Mouse (Mus musculus): ENCODE measurements around the gene Mmp25. TPM values are rescaled to one million over a fixed set of nuclear protein-coding genes. Genes with fewer than 3 reads are reported as not detected.

Mmp25 gene
- 0.14 and 0.41 TPM in 2 replicates for polyA plus RNA-seq (2015; fragmentation: Nextera tagmentation; extraction: Ambion mirVana)

GRCm38 (mm10) chr17:23644613-23645495 is at the start of gene Mmp25:
Gene Mmp25 (minus strand): TSS chr17:23645277.

GRCm38 (mm10) chr17:23683856-23684672 is 39.0 kb upstream of the Mmp25 start, which contains the start of gene Cldn9:
Gene Cldn9 (minus strand): TSS chr17:23684026.

GRCm38 (mm10) chr17:23679127-23679835 is 34.2 kb upstream of the Mmp25 start, which contains the start of gene Cldn6:
Gene Cldn6 (plus strand): TSS chr17:23679249.

GRCm38 (mm10) chr17:23677236-23677679 is 32.2 kb upstream of the Mmp25 start, which contains the start of gene Tnfrsf12a:
Gene Tnfrsf12a (minus strand): TSS chr17:23677468.

DNA sequence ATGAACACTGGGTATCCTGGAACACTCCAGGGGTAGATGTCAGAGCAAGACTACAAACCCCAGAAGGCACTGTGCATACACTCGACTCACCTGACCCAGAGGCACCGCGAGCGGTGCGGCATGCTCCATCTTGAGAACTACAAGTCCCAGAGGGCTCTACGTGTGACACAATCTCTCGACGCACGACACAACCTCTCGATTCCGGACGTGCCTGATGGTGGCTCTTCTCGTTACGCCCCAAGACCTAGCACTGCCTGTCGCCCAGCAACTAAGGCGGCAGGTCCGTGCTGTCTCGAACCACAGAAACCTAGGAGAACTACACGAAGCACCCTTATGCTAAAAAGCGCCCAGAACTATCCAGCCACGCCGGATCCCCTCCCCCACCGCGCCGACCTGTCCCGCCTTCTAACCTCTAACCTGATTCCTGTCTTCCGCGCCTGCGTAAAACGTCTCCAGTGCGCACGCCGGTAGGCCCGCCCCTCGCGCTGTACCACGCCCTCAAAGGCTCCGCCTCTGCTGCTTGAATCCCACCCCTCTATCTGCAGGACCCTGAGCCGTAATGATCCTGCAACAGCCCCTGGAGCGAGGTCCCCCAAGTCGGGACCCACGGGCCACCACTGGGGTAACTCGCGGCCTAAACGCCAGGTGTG is 28.5 kb upstream of the Mmp25 start, which contains the start of the genes Hcfc1r1 and Thoc6:
Hcfc1r1 (plus strand) TSS at position 173 of the 650 bp plus-strand sequence.
Thoc6 (minus strand) TSS at position 459 of the 650 bp plus-strand sequence.

GRCm38 (mm10) chr17:23660117-23660875 is 15.2 kb upstream of the Mmp25 start, which contains the start of gene Bicdl2:
Gene Bicdl2 (plus strand): TSS chr17:23660506.

DNA sequence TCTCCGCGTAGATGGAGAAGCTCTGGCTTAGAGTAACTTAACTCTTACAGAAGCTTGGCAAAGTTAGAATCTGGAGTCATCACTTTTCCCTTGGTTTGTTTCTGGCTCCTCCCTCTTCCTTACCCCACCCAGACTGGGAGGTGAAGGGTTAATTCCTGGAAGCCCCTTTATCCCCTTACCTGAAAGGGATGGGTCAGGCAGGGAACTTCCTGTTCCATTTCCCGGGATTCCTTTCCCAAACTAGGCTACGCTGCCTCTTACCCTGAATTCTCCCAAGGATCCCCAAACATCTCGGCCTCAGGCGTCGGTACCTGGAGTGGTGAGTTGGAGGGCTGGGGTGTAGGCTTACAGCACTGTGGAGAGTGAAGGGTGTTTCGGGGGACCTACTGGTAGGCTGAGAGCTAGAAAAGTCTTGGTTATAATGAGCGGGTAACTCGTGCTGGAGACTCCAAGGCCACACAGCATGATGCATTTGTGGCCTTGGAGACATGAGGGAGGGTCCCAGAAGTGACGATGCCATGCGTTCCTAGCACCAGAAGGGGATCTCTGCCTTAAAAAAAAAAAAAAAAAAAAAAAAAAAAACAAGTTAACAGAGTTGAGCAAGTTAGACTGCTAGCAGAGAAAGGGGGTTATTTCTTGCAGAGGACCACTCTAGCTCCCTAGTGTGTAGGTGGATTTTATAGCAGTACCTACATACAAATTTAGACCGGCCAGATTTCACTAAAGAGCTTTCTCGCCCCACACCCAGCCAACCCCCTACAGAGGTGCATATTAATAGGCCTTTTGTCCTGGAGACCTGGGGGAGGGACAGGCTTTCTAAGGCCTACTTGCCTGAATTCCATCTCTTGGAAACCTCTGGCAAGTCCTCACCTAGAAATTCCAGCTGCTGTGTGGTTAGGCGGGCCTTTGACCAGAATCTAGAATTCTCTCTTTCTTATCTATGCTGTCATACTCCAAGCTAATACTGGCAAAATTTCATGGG is 44.1 kb downstream of the Mmp25 start, which contains the start of gene Zscan10:
Zscan10 (plus strand) TSS at position 216 of the 982 bp plus-strand sequence.

DNA sequence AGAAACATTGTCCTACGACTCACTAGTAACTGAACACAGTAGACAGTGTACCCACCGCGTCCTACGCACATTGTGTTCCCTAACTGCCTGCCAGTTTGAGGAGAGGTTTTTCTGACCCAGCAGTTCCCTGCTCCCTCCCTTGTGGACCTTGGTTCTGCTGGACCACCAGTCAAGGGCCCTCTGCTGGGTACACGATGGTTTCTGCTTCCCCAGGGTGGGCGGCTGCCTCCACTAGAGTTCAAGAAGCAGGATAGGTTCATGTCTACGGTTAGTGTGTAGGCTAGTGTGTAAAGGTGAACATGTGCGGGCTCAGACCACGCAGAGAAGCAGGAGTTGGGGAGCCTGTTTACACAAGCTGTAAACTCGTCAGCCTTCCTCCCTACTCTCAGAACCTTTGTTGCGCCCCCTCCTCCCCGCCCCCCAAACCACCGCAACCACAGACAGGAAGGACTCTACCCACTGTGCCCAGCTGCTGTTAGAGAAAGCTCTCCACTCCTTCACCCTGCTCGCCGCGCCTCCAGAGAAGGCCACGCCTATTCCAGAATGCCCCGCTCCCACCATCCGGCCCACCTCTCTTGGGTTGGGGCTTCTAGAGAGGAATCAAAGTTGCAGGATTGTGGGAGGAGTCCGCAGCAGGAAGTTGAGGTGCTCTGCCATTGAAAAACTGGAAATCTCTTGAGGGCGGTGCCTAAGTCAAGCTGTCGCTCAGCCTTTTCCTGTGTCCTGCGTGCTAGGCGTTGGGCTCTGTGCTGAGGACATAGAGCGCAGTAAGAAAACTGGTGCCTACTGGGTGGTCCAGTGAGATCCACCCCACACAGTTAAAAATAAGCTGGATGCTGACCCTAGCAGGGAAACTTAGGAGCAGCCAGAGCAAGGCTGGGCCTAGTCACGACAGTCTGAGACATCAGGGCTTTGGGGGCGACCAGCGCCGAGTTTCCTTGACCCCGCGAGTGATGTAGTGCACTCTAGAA is 46.2 kb downstream of the Mmp25 start, which contains the start of gene Zfp13:
Zfp13 (minus strand) TSS at position 906 of the 971 bp plus-strand sequence.

Other genes with a start within 250 kb of the Mmp25 start
- not detected in 2 replicates for gene Vmn2r117, start 165.6 kb downstream of the Mmp25 start, polyA plus RNA-seq (2015; fragmentation: Nextera tagmentation; extraction: Ambion mirVana)
- 6.6 and 7.5 TPM in 2 replicates for gene Zfp213, start 81.0 kb downstream of the Mmp25 start, polyA plus RNA-seq (2015; fragmentation: Nextera tagmentation; extraction: Ambion mirVana)
- 4.7 and 5.1 TPM in 2 replicates for gene Zfp13, start 45.8 kb downstream of the Mmp25 start, polyA plus RNA-seq (2015; fragmentation: Nextera tagmentation; extraction: Ambion mirVana)
- gene Zscan10, start 44.4 kb downstream of the Mmp25 start, polyA plus RNA-seq (2015; fragmentation: Nextera tagmentation; extraction: Ambion mirVana), result not detected in 2 replicates
- 1.2 TPM in 1 of 2 replicates, not detected in the other for gene Bicdl2, start 15.2 kb upstream of the Mmp25 start, polyA plus RNA-seq (2015; fragmentation: Nextera tagmentation; extraction: Ambion mirVana)
- gene Hcfc1r1, start 28.3 kb upstream of the Mmp25 start, polyA plus RNA-seq (2015; fragmentation: Nextera tagmentation; extraction: Ambion mirVana), result 353 and 354 TPM in 2 replicates
- gene Thoc6, start 28.6 kb upstream of the Mmp25 start, polyA plus RNA-seq (2015; fragmentation: Nextera tagmentation; extraction: Ambion mirVana), result 22.8 and 25.1 TPM in 2 replicates
- 64.2 and 68.3 TPM in 2 replicates for gene Tnfrsf12a, start 32.2 kb upstream of the Mmp25 start, polyA plus RNA-seq (2015; fragmentation: Nextera tagmentation; extraction: Ambion mirVana)
- gene Cldn6, start 34.0 kb upstream of the Mmp25 start, polyA plus RNA-seq (2015; fragmentation: Nextera tagmentation; extraction: Ambion mirVana), result not detected in 2 replicates
- gene Cldn9, start 38.7 kb upstream of the Mmp25 start, polyA plus RNA-seq (2015; fragmentation: Nextera tagmentation; extraction: Ambion mirVana), result 1.3 and 1.5 TPM in 2 replicates
- gene 1520401A03Rik, start 77.5 kb upstream of the Mmp25 start, polyA plus RNA-seq (2015; fragmentation: Nextera tagmentation; extraction: Ambion mirVana), result 0.81 and 0.83 TPM in 2 replicates
- gene Pkmyt1, start 81.1 kb upstream of the Mmp25 start, polyA plus RNA-seq (2015; fragmentation: Nextera tagmentation; extraction: Ambion mirVana), result 11.1 and 12.5 TPM in 2 replicates
- gene Paqr4, start 95.6 kb upstream of the Mmp25 start, polyA plus RNA-seq (2015; fragmentation: Nextera tagmentation; extraction: Ambion mirVana), result 9.9 and 15.9 TPM in 2 replicates
- 0.35 and 1.5 TPM in 2 replicates for gene Kremen2, start 100.6 kb upstream of the Mmp25 start, polyA plus RNA-seq (2015; fragmentation: Nextera tagmentation; extraction: Ambion mirVana)
- gene Flywch1, start 126.3 kb upstream of the Mmp25 start, polyA plus RNA-seq (2015; fragmentation: Nextera tagmentation; extraction: Ambion mirVana), result 33.8 and 34.1 TPM in 2 replicates
- 11.9 and 13.5 TPM in 2 replicates for gene Flywch2, start 140.8 kb upstream of the Mmp25 start, polyA plus RNA-seq (2015; fragmentation: Nextera tagmentation; extraction: Ambion mirVana)
- gene Srrm2, start 145.3 kb upstream of the Mmp25 start, polyA plus RNA-seq (2015; fragmentation: Nextera tagmentation; extraction: Ambion mirVana), result 234 and 263 TPM in 2 replicates
- 1,095 and 1,181 TPM in 2 replicates for gene Elob, start 183.9 kb upstream of the Mmp25 start, polyA plus RNA-seq (2015; fragmentation: Nextera tagmentation; extraction: Ambion mirVana)
- gene Prss33, start 190.8 kb upstream of the Mmp25 start, polyA plus RNA-seq (2015; fragmentation: Nextera tagmentation; extraction: Ambion mirVana), result not detected in 2 replicates
- not detected in 2 replicates for gene Prss32, start 198.6 kb upstream of the Mmp25 start, polyA plus RNA-seq (2015; fragmentation: Nextera tagmentation; extraction: Ambion mirVana)
- gene Prss41, start 198.9 kb upstream of the Mmp25 start, polyA plus RNA-seq (2015; fragmentation: Nextera tagmentation; extraction: Ambion mirVana), result not detected in 2 replicates
- not detected in 2 replicates for gene Prss21, start 222.8 kb upstream of the Mmp25 start, polyA plus RNA-seq (2015; fragmentation: Nextera tagmentation; extraction: Ambion mirVana)
- gene Dcpp1, start 235.6 kb upstream of the Mmp25 start, polyA plus RNA-seq (2015; fragmentation: Nextera tagmentation; extraction: Ambion mirVana), result not detected in 2 replicates
- gene Dcpp2, start 235.6 kb upstream of the Mmp25 start, polyA plus RNA-seq (2015; fragmentation: Nextera tagmentation; extraction: Ambion mirVana), result not detected in 2 replicates

All from skeletal muscle tissue, postnatal 0 days (tissue).